Mouse (Mus musculus): ENCODE results near the gene Rtkn. TPM values are rescaled to one million over a fixed set of nuclear protein-coding genes. Genes with fewer than 3 reads are reported as not detected.
A peak's percentile ranks its signal among the peaks of the same experiment; 100 is the strongest.
"Not testable (repeated sequence)": the region's sequence is repeated elsewhere in the genome, so short reads cannot be mapped to it uniquely, and the experiment has no call there.

Gene Rtkn
- polyA plus RNA-seq, 1 experiment: 0.39 TPM

DNA sequence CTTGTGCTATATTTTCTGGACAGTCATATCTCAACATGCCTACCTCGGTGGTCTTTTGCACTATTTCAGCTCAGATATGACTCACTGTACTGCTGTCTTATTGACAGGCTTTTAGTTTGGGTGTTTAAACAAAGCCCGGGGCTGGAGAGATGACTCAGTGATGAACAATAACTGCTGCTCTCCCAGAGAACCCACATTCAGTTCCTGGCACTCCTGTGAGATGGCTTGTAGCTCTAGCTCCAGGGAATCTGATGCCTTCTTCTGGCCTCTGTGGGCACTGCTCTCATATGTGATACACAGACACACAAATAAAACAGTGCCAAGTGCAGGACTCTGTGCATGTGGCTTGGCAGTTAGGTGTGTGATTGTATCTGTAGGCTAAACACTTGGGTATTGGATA lies 9.9 kb downstream of the Rtkn start:
- TF ChIP-seq GATA1 (IDR thresholded peaks at IDR 0.05; ENCODE audit: low read length): no peak
- TF ChIP-seq TAL1 (IDR thresholded peaks at IDR 0.05; ENCODE audit: low read length): no peak
- Histone ChIP-seq H3K27me3 (ENCODE audit: control insufficient read depth) (peaks cover 35% of the 10 kb centered on the region), H3K4me1 (ENCODE audit: control insufficient read depth) (peaks cover 3% of the 10 kb centered on the region)

GRCm38 (mm10) chr6:83145805-83146204 lies 10.5 kb downstream of the Rtkn start:
- peaks cover 33% of the 10 kb centered on the region for H3K27me3 ChIP-seq (ENCODE audit: control insufficient read depth)
- no peak overlapping the region for H3K4me3 ChIP-seq (replicated peaks)
- H3K36me3 ChIP-seq (ENCODE audit: control insufficient read depth): peaks cover 7% of the 10 kb centered on the region; the same call in 1 of the 2 replicates
- TF ChIP-seq GATA1 (IDR thresholded peaks at IDR 0.05; ENCODE audit: low read length) (no peak), TAL1 (IDR thresholded peaks at IDR 0.05; ENCODE audit: low read length) (no peak)
- peaks cover 3% of the 10 kb centered on the region for H3K4me1 ChIP-seq (ENCODE audit: control insufficient read depth)
- no peaks in the 10 kb centered on the region for H3K9me3 ChIP-seq (ENCODE audit: control insufficient read depth, low read length)

More for the DNA sequence above, 9.9 kb downstream of the Rtkn start:
- no peak overlapping the region for H3K4me3 ChIP-seq (replicated peaks)
- no peaks in the 10 kb centered on the region for H3K9me3 ChIP-seq (ENCODE audit: control insufficient read depth, low read length)
- H3K36me3 ChIP-seq (ENCODE audit: control insufficient read depth): peaks cover 7% of the 10 kb centered on the region; the same call in 1 of the 2 replicates

DNA sequence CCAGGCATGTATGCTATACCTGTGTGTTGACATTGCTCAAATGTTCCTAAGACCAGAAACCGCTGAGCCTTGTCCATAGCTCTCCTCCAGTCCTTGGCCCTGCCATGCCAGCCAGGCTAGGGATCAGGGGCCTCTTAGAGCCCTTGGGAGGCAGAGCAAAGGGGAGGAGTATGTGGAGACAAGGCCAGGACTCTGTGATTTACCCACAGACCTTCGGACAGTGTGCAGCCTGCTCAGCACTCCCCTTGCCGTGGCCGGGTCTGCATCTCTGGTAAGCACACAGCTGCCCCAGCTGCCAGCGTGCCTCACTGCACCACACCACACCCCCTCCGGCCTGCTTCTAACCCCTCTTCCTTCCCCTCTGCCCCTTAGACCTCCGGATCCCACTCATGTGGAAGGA lies 12.0 kb downstream of the Rtkn start:
- Histone ChIP-seq H3K4me3 (replicated peaks) (no peak overlapping the region), H3K27me3 (ENCODE audit: control insufficient read depth) (peaks cover 22% of the 10 kb centered on the region), H3K9me3 (ENCODE audit: control insufficient read depth, low read length) (no peaks in the 10 kb centered on the region), H3K4me1 (ENCODE audit: control insufficient read depth) (peaks cover 3% of the 10 kb centered on the region), H3K36me3 (ENCODE audit: control insufficient read depth) (peaks cover 10% of the 10 kb centered on the region; the same call in 1 of the 2 replicates)
- TF ChIP-seq TAL1 (IDR thresholded peaks at IDR 0.05; ENCODE audit: low read length) (no peak), GATA1 (IDR thresholded peaks at IDR 0.05; ENCODE audit: low read length) (no peak)

DNA sequence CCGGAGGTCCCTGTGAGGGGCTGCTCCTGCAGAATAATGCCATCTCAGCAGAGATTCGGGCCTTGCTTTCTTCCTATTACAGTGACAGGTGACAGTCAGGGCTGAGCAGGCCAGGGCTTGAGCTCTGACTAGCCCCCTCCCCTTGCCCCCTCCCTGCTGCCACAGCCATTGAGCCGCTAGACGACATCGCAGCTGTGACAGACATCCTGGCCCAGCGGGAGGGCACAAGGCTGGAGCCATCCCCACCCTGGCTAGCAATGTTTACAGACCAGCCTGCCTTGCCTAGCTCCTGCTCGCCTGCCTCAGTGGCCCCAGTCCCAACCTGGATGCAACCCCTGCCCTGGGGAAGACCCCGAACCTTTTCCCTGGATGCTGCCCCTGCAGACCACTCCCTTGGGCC lies 16.5 kb downstream of the Rtkn start:
- H3K4me3 ChIP-seq (replicated peaks): no peak overlapping the region
- no peaks in the 10 kb centered on the region for H3K9me3 ChIP-seq (ENCODE audit: control insufficient read depth, low read length)
- peaks cover 10% of the 10 kb centered on the region; the same call in 1 of the 2 replicates for H3K36me3 ChIP-seq (ENCODE audit: control insufficient read depth)
- peaks cover 43% of the 10 kb centered on the region for H3K27me3 ChIP-seq (ENCODE audit: control insufficient read depth)
- TF ChIP-seq GATA1 (IDR thresholded peaks at IDR 0.05; ENCODE audit: low read length) (no peak), TAL1 (IDR thresholded peaks at IDR 0.05; ENCODE audit: low read length) (no peak)
- H3K4me1 ChIP-seq (ENCODE audit: control insufficient read depth): peaks cover 14% of the 10 kb centered on the region

- H3K36me3 ChIP-seq (ENCODE audit: control insufficient read depth): peaks cover 9% of the 10 kb centered on the region; the same call in 1 of the 2 replicates
- TF ChIP-seq TAL1 (IDR thresholded peaks at IDR 0.05; ENCODE audit: low read length) (no peak), GATA1 (IDR thresholded peaks at IDR 0.05; ENCODE audit: low read length) (no peak)
- no peak overlapping the region for H3K4me3 ChIP-seq (replicated peaks)
- H3K9me3 ChIP-seq (ENCODE audit: control insufficient read depth, low read length): no peaks in the 10 kb centered on the region
- peaks cover 14% of the 10 kb centered on the region for H3K4me1 ChIP-seq (ENCODE audit: control insufficient read depth)
- H3K27me3 ChIP-seq (ENCODE audit: control insufficient read depth): peaks cover 47% of the 10 kb centered on the region
Observed at GRCm38 (mm10) chr6:83153038-83153437, 17.8 kb downstream of the Rtkn start.

GRCm38 (mm10) chr6:83153485-83153884 lies 18.2 kb downstream of the Rtkn start:
- H3K27me3 ChIP-seq (ENCODE audit: control insufficient read depth): peaks cover 47% of the 10 kb centered on the region
- H3K4me1 ChIP-seq (ENCODE audit: control insufficient read depth): peaks cover 14% of the 10 kb centered on the region
- no peaks in the 10 kb centered on the region for H3K9me3 ChIP-seq (ENCODE audit: control insufficient read depth, low read length)

GRCm38 (mm10) chr6:83155552-83156238 lies 20.4 kb downstream of the Rtkn start:
- Histone ChIP-seq H3K9me3 (ENCODE audit: control insufficient read depth, low read length) (no peaks in the 10 kb centered on the region), H3K27me3 (ENCODE audit: control insufficient read depth) (peaks cover 57% of the 10 kb centered on the region), H3K4me1 (ENCODE audit: control insufficient read depth) (peaks cover 14% of the 10 kb centered on the region), H3K36me3 (ENCODE audit: control insufficient read depth) (peaks cover 3% of the 10 kb centered on the region; the same call in 1 of the 2 replicates), H3K4me3 (replicated peaks) (peak overlapping the region; percentile 60)
- TF ChIP-seq GATA1 (IDR thresholded peaks at IDR 0.05; ENCODE audit: low read length) (no peak), TAL1 (IDR thresholded peaks at IDR 0.05; ENCODE audit: low read length) (no peak)

More at GRCm38 (mm10) chr6:83153485-83153884, 18.2 kb downstream of the Rtkn start:
- no peak overlapping the region for H3K4me3 ChIP-seq (replicated peaks)
- TF ChIP-seq GATA1 (IDR thresholded peaks at IDR 0.05; ENCODE audit: low read length) (no peak), TAL1 (IDR thresholded peaks at IDR 0.05; ENCODE audit: low read length) (no peak)
- H3K36me3 ChIP-seq (ENCODE audit: control insufficient read depth): peaks cover 7% of the 10 kb centered on the region; the same call in 1 of the 2 replicates

DNA sequence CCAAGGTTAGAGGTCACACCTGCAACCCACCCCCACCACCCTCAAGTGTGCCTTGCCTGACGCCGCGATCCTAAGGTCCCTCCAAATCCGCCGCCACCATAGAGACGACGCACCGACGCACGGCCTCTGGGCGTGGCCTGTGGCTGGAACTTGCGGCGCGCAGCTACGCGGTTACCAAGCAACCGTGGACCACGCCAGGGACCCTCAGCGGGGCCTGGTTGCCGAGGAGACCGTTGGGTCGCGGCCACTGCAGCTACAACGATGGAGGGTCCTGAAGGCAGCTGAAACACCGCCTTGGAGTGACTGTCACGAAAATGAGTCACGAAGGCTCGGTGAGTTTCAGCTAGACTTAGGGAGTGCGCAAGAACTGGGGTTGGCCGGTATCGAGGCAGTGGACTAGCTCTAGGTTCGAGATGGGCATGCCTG lies 21.0 kb downstream of the Rtkn start, which contains the start of the genes Wdr54 and 1700003E16Rik:
Gene Wdr54 (minus strand): TSS at position 139 of the 426 bp plus-strand sequence.
Gene 1700003E16Rik (plus strand): TSS at position 146 of the 426 bp plus-strand sequence.
- no peaks in the 10 kb centered on the region for H3K9me3 ChIP-seq (ENCODE audit: control insufficient read depth, low read length)
- H3K27me3 ChIP-seq (ENCODE audit: control insufficient read depth): peaks cover 63% of the 10 kb centered on the region
- TF ChIP-seq GATA1 (IDR thresholded peaks at IDR 0.05; ENCODE audit: low read length) (no peak), TAL1 (IDR thresholded peaks at IDR 0.05; ENCODE audit: low read length) (no peak)
- peak within 1 kb of the TSS; percentile 60 for H3K4me3 ChIP-seq (replicated peaks)
- H3K36me3 ChIP-seq (ENCODE audit: control insufficient read depth): peaks cover 3% of the 10 kb centered on the region; the same call in 1 of the 2 replicates
- peaks cover 14% of the 10 kb centered on the region for H3K4me1 ChIP-seq (ENCODE audit: control insufficient read depth)

- peaks cover 74% of the 10 kb centered on the region for H3K27me3 ChIP-seq (ENCODE audit: control insufficient read depth)
Observed at GRCm38 (mm10) chr6:83159456-83159855, 24.2 kb downstream of the Rtkn start.

More at GRCm38 (mm10) chr6:83159456-83159855, 24.2 kb downstream of the Rtkn start:
- peaks cover 26% of the 10 kb centered on the region for H3K4me1 ChIP-seq (ENCODE audit: control insufficient read depth)
- not testable (repeated sequence) for H3K36me3 ChIP-seq (ENCODE audit: control insufficient read depth); H3K4me3 ChIP-seq (replicated peaks); H3K9me3 ChIP-seq (ENCODE audit: control insufficient read depth, low read length)
